In the genomic region with DNA sequence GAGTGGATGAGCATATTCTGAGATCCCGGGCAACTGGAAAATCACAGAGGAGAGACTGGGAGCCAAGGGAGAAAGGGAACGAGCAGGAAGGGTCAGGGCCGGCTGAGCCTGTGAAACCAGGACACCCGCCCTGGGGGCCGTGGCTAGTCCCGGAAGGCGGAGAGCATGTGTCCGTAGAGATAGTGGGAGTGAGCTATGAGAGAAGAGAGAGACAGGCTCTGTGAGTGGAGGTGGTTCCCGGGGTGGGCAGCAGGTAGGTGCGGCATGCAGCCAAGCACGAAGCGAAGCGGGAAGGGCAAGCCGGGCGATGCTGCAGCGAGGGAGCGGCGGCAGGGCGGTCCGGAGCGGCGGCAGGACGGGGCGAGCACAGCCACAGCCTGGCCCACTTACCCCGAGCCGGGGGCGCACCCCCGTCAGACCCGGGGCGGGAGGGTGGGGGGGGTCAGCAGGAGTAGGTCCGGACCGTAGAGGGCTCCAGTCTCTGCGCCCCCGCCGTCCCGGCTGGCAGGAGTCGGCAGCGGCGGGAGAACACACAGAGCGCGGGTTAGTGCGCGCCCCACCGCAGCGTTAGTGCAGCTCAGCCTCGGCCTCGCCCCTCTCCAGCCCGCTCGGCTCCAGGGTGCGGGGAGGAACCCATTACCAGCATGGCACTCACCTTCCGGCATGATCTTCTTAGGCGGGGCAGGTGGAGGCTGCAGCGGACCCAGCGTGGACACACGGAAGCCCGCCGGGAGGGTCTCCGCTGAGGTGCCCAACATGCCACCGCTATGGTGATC, we compare ENCODE assay signal across 8 mouse cellular contexts. TPM values are rescaled to one million over a fixed set of nuclear protein-coding genes. Genes with fewer than 3 reads are reported as not detected.
A peak's percentile ranks its signal among the peaks of the same experiment; 100 is the strongest.
DNase-seq lines count a peak whose midpoint lies in the region; ATAC-seq lines count a peak whose summit lies in the region.

No protein-coding gene starts in this region.

- DNase-seq in thymus, postnatal 14 days, result peak; percentile 8
- DNase-seq in thymus, postnatal 36 days, result no peak
- DNase-seq in cerebellum, postnatal 36 days, result peak; percentile 50 to 55
- peak; percentile 11 to 50 for DNase-seq in kidney, postnatal 25 days
- peak; percentile 62 for DNase-seq in midbrain, embryonic 10.5 days (ENCODE audit: low spot score)
- DNase-seq in thymus, postnatal 4 days, result peak; percentile 51
- DNase-seq in left cerebral cortex, postnatal 25 days (ENCODE audit: low spot score in 2 of 2), result no peak

- peak overlapping the region; percentile 77 for H3K9ac ChIP-seq in heart, embryonic 12.5 days

- peaks cover 37% of the 10 kb centered on the region for H3K4me1 ChIP-seq in heart, embryonic 12.5 days (replicated peaks)
- H3K4me1 ChIP-seq in midbrain, embryonic 10.5 days, result peaks cover 34% of the 10 kb centered on the region

- peaks cover 10% of the 10 kb centered on the region for H3K36me3 ChIP-seq in heart, embryonic 12.5 days
- H3K36me3 ChIP-seq in midbrain, embryonic 10.5 days, result no peaks in the 10 kb centered on the region

- 13% methylated on average over 54 of the region's 59 CpGs for WGBS in heart, embryonic 12.5 days
- WGBS in midbrain, embryonic 10.5 days, result 5% methylated on average over 54 of the region's 59 CpGs

- H3K4me3 ChIP-seq in heart, embryonic 12.5 days, result peak overlapping the region; percentile 56
- peak overlapping the region; percentile 74 for H3K4me3 ChIP-seq in midbrain, embryonic 10.5 days

- H3K27ac ChIP-seq in heart, embryonic 12.5 days (ENCODE audit: poor library complexity, severe bottlenecking), result no peak overlapping the region
- H3K27ac ChIP-seq in midbrain, embryonic 10.5 days (replicated peaks), result peak overlapping the region; percentile 84

- peaks cover 5% of the 10 kb centered on the region for H3K9me3 ChIP-seq in heart, embryonic 12.5 days (replicated peaks)
- no peaks in the 10 kb centered on the region for H3K9me3 ChIP-seq in midbrain, embryonic 10.5 days (replicated peaks)

- peak overlapping the region; percentile 95 for H3K4me2 ChIP-seq in heart, embryonic 12.5 days

- peaks cover 21% of the 10 kb centered on the region for H3K27me3 ChIP-seq in heart, embryonic 12.5 days (replicated peaks)
- peaks cover 54% of the 10 kb centered on the region for H3K27me3 ChIP-seq in midbrain, embryonic 10.5 days (ENCODE audit: low read depth, poor library complexity, severe bottlenecking)

- intact Hi-C loops in left cerebral cortex, postnatal 25 days (cut with DNase I), result no loop called here

- ATAC-seq in heart, embryonic 12.5 days (ENCODE audit: insufficient number of reproducible peaks, low FRiP score), result 0 out of 2 replicates have a peak, but pooled peaks have one; percentile 30

RNA-seq across cellular contexts. Expression of gene Myog, which starts 9.0 kb away (rescaled TPM):
- 1.2 and 2.1 TPM in 2 replicates for polyA plus RNA-seq in heart, embryonic 12.5 days (2016; fragmentation: Nextera tagmentation; extraction: Ambion mirVana)
- polyA plus RNA-seq in midbrain, embryonic 10.5 days (2016; fragmentation: Nextera tagmentation; extraction: Ambion mirVana), result 0.07 TPM in 1 of 2 replicates, not detected in the other
- not detected for total RNA-seq in left cerebral cortex, postnatal 25 days (2021)

RNA-seq across cellular contexts. Expression of gene Ppfia4, which starts 33.9 kb away (rescaled TPM):
- 17.1 and 17.3 TPM in 2 replicates for polyA plus RNA-seq in heart, embryonic 12.5 days (2016; fragmentation: Nextera tagmentation; extraction: Ambion mirVana)
- polyA plus RNA-seq in midbrain, embryonic 10.5 days (2016; fragmentation: Nextera tagmentation; extraction: Ambion mirVana), result 2.0 and 3.5 TPM in 2 replicates
- 10 to 100 TPM; 43.3 to 49.4 TPM for total RNA-seq in left cerebral cortex, postnatal 25 days (2021)

Comparison
In these comparisons a context has a peak if more than half of its experiments do, and no peak if none do; other contexts are left out.
1. DNase-seq: peak in thymus, postnatal 14 days (single experiment), cerebellum, postnatal 36 days (2 of 2), kidney, postnatal 25 days (2 of 2), midbrain, embryonic 10.5 days (single experiment) and thymus, postnatal 4 days (single experiment); none in thymus, postnatal 36 days (0 of 2) and left cerebral cortex, postnatal 25 days (0 of 2).